9 mouse cellular contexts compared by ENCODE assay signal in the genomic region with DNA sequence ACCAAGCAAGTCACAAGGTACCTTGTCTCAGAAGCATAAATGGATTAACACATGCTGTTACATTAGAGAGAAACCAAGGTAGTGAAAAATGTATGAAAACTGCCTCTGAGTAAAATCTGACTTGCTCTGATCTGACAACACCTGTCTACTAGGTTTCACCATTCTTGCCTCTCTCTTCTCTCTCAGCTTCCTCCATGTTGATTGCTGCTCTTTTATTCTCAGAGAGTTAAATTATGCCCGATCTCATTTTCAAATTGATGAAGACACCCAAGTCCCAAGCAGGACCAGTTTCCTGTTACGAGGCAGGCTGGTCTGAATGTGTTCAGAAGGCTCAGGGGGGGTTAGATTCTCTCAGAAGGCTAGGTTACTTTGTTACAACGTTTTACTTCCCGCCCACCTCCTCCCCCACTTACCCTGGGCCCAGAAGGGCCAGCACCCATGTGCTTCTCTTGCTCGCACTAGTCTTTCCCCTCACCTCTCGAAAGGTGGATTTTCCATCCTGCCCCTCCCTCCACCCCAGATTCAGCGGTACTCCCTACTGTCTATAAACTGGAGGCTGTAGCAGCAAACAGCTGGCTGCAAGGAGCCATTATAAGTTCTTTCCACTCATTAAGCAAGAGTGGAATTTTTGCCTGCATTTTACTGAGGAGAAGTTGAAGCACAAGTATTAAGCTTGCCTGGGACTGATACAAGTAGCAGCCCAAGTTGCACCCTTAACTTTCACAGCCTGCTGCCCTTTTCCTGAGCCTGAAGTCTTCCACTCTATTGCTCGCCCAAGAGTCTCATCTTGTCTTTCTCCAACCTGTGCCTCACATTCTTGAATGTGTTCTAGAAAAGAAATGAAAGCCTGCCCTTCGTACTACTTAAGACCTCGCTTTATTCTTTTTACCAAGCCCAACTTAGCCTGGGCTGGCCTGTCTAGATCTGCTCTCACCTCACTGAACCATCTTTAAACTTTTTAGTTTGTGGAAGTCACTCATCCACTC. TPM values are rescaled to one million over a fixed set of nuclear protein-coding genes. Genes with fewer than 3 reads are reported as not detected.
DNase-seq lines count a peak whose midpoint lies in the region; ATAC-seq and TF ChIP-seq lines count a peak whose summit lies in the region.
"Had no signal": no experiment of that assay in that cellular context is flagged by ENCODE, and none has a peak within 500 bp of the region (broad histone marks: within the 10 kb centered on the region; RNA-seq: fewer than 3 reads in every experiment).

No protein-coding gene starts in this region.

- peaks cover 5% of the 10 kb centered on the region; the same call in 1 of the 2 replicates for H3K4me1 ChIP-seq in lung, postnatal 0 days (ENCODE audit: insufficient read depth, low read depth, low read length)
- H3K4me1 ChIP-seq in forebrain, embryonic 16.5 days (replicated peaks; ENCODE audit: control insufficient read depth, insufficient read depth, low read length) = peaks cover 18% of the 10 kb centered on the region
- H3K4me1 ChIP-seq in limb, embryonic 12.5 days (replicated peaks) = peaks cover 30% of the 10 kb centered on the region
- H3K4me1 ChIP-seq in stomach, postnatal 0 days (replicated peaks; ENCODE audit: control insufficient read depth, insufficient read depth) = peaks cover 6% of the 10 kb centered on the region; the same call in 1 of the 2 replicates

- H3K4me2 ChIP-seq in lung, postnatal 0 days (replicated peaks; ENCODE audit: low read depth, low read length) = peak overlapping the region; percentile 94; the same call in 1 of the 2 replicates
- H3K4me2 ChIP-seq in forebrain, embryonic 16.5 days (ENCODE audit: low read length) = peak overlapping the region; percentile 83
- H3K4me2 ChIP-seq in limb, embryonic 12.5 days = peak overlapping the region; percentile 78
- H3K4me2 ChIP-seq in stomach, postnatal 0 days (replicated peaks; ENCODE audit: low read depth) = peak overlapping the region; percentile 92

- H3K9ac ChIP-seq in lung, postnatal 0 days (replicated peaks; ENCODE audit: low read depth) = peak overlapping the region; percentile 82; the same call in 1 of the 2 replicates
- H3K9ac ChIP-seq in forebrain, embryonic 16.5 days (replicated peaks; ENCODE audit: low read depth, low read length) = peak overlapping the region; percentile 95; the same call in 1 of the 2 replicates
- peak overlapping the region; percentile 98 for H3K9ac ChIP-seq in limb, embryonic 12.5 days (replicated peaks)
- H3K9ac ChIP-seq in stomach, postnatal 0 days (ENCODE audit: low read length) = no peak overlapping the region

- no peaks in the 10 kb centered on the region for H3K36me3 ChIP-seq in lung, postnatal 0 days (ENCODE audit: insufficient read depth, low read length)
- H3K36me3 ChIP-seq in forebrain, embryonic 16.5 days (ENCODE audit: control insufficient read depth, insufficient read depth) = no peaks in the 10 kb centered on the region
- H3K36me3 ChIP-seq in limb, embryonic 12.5 days = peaks cover 6% of the 10 kb centered on the region; the same call in 1 of the 2 replicates
- H3K36me3 ChIP-seq in stomach, postnatal 0 days (ENCODE audit: control insufficient read depth, insufficient read depth, low read length) = no peaks in the 10 kb centered on the region

- H3K4me3 ChIP-seq in lung, postnatal 0 days (ENCODE audit: low read depth, low read length) = peak overlapping the region; percentile 98; the same call in 1 of the 2 replicates
- peak overlapping the region; percentile 98 for H3K4me3 ChIP-seq in forebrain, embryonic 16.5 days (replicated peaks; ENCODE audit: low read length)
- H3K4me3 ChIP-seq in limb, embryonic 12.5 days (replicated peaks) = peak overlapping the region; percentile 95
- peak overlapping the region; percentile 99; the same call in 1 of the 2 replicates for H3K4me3 ChIP-seq in stomach, postnatal 0 days (ENCODE audit: low read depth, low read length)

- no peak for ATAC-seq in lung, postnatal 0 days
- ATAC-seq in forebrain, embryonic 16.5 days = no peak
- no peak for ATAC-seq in limb, embryonic 12.5 days (ENCODE audit: insufficient number of reproducible peaks, insufficient read depth, low FRiP score, low TSS enrichment, low read depth)
- ATAC-seq in stomach, postnatal 0 days (ENCODE audit: low FRiP score, low TSS enrichment) = no peak
- no peak for ATAC-seq in cerebellum, adult (ENCODE audit: insufficient number of reproducible peaks, low FRiP score, low TSS enrichment)

- no peaks in the 10 kb centered on the region for H3K9me3 ChIP-seq in lung, postnatal 0 days (ENCODE audit: low read length)
- H3K9me3 ChIP-seq in forebrain, embryonic 16.5 days (ENCODE audit: control insufficient read depth, low read length) = no peaks in the 10 kb centered on the region
- H3K9me3 ChIP-seq in limb, embryonic 12.5 days = no peaks in the 10 kb centered on the region
- no peaks in the 10 kb centered on the region for H3K9me3 ChIP-seq in stomach, postnatal 0 days (ENCODE audit: control insufficient read depth, low read length)

- no peak overlapping the region for H3K27ac ChIP-seq in lung, postnatal 0 days (ENCODE audit: low read length)
- H3K27ac ChIP-seq in forebrain, embryonic 16.5 days (ENCODE audit: low read length) = no peak overlapping the region
- H3K27ac ChIP-seq in limb, embryonic 12.5 days = peak overlapping the region; percentile 97
- no peak overlapping the region; the same call in 1 of the 2 replicates for H3K27ac ChIP-seq in stomach, postnatal 0 days (replicated peaks)

- no peak for TF ChIP-seq EP300 in lung, postnatal 0 days (IDR thresholded peaks at IDR 0.05)
- no peak for TF ChIP-seq EP300 in stomach, postnatal 0 days (optimal IDR thresholded peaks at IDR 0.05)

- peak; percentile 11 for DNase-seq in lung, postnatal 0 days (ENCODE audit: low spot score)
- no peak for DNase-seq in lung, postnatal 36 days
- no peak for DNase-seq in stomach, postnatal 0 days (ENCODE audit: low spot score)
- DNase-seq in frontal cortex, postnatal 36 days (ENCODE audit: low spot score in 2 of 2) = no peak
- DNase-seq in layer of hippocampus, postnatal 25 days (ENCODE audit: extremely low spot score in 1 of 2, low spot score in 1 of 2) = no peak

- TF ChIP-seq CTCF in lung, postnatal 0 days (IDR thresholded peaks at IDR 0.05) = no peak
- no peak for TF ChIP-seq CTCF in stomach, postnatal 0 days (IDR thresholded peaks at IDR 0.05; ENCODE audit: low read depth)

- 51% methylated on average over 10 of the region's 10 CpGs for WGBS in lung, postnatal 0 days
- 41% methylated on average over 10 of the region's 10 CpGs for WGBS in forebrain, embryonic 16.5 days
- WGBS in limb, embryonic 12.5 days = 34% methylated on average over 10 of the region's 10 CpGs
- whole genome bisulfite sequencing in stomach, postnatal 0 days = 55% methylated on average over 10 of the region's 10 CpGs

- H3K27me3 ChIP-seq in lung, postnatal 0 days (replicated peaks; ENCODE audit: insufficient read depth, low read length) = no peaks in the 10 kb centered on the region
- H3K27me3 ChIP-seq in forebrain, embryonic 16.5 days (replicated peaks; ENCODE audit: control insufficient read depth, insufficient read depth, low read length) = no peaks in the 10 kb centered on the region
- no peaks in the 10 kb centered on the region for H3K27me3 ChIP-seq in limb, embryonic 12.5 days
- no peaks in the 10 kb centered on the region for H3K27me3 ChIP-seq in stomach, postnatal 0 days (ENCODE audit: control insufficient read depth, insufficient read depth, low read length)

RNA-seq across cellular contexts. Expression of a gene that starts 1.2 kb away (rescaled TPM):
- 5.6 TPM in 2 replicates for polyA plus RNA-seq in lung, postnatal 0 days (2015; fragmentation: Nextera tagmentation; extraction: Ambion mirVana)
- polyA plus RNA-seq in forebrain, embryonic 16.5 days (2015; fragmentation: Nextera tagmentation; extraction: Ambion mirVana) = 16.2 and 17.7 TPM in 2 replicates
- 29.2 and 29.8 TPM in 2 replicates for polyA plus RNA-seq in limb, embryonic 12.5 days (2016; fragmentation: Nextera tagmentation; extraction: Ambion mirVana)
- 5.5 and 6.4 TPM in 2 replicates for polyA plus RNA-seq in stomach, postnatal 0 days (2015; fragmentation: Nextera tagmentation; extraction: Ambion mirVana)
- total RNA-seq in layer of hippocampus, postnatal 25 days (2021) = 1 to 10 TPM; 4.6 TPM

RNA-seq across cellular contexts. Expression of a gene that starts 57.1 kb away (rescaled TPM):
- polyA plus RNA-seq in lung, postnatal 0 days (2015; fragmentation: Nextera tagmentation; extraction: Ambion mirVana) = not detected in 2 replicates
- polyA plus RNA-seq in forebrain, embryonic 16.5 days (2015; fragmentation: Nextera tagmentation; extraction: Ambion mirVana) = 0.10 TPM in 1 of 2 replicates, not detected in the other
- polyA plus RNA-seq in limb, embryonic 12.5 days (2016; fragmentation: Nextera tagmentation; extraction: Ambion mirVana) = 0.18 and 0.20 TPM in 2 replicates
- polyA plus RNA-seq in stomach, postnatal 0 days (2015; fragmentation: Nextera tagmentation; extraction: Ambion mirVana) = 0.04 and 0.05 TPM in 2 replicates
- total RNA-seq in layer of hippocampus, postnatal 25 days (2021) = not detected
- polyA plus RNA-seq: cortical plate, adult 2 months had no signal
